Mouse (Mus musculus): ENCODE measurements around the gene Dtx4. TPM values are rescaled to one million over a fixed set of nuclear protein-coding genes. Genes with fewer than 3 reads are reported as not detected.

Gene Dtx4
- polyA plus RNA-seq, 1 experiment: 0.01 TPM

DNA sequence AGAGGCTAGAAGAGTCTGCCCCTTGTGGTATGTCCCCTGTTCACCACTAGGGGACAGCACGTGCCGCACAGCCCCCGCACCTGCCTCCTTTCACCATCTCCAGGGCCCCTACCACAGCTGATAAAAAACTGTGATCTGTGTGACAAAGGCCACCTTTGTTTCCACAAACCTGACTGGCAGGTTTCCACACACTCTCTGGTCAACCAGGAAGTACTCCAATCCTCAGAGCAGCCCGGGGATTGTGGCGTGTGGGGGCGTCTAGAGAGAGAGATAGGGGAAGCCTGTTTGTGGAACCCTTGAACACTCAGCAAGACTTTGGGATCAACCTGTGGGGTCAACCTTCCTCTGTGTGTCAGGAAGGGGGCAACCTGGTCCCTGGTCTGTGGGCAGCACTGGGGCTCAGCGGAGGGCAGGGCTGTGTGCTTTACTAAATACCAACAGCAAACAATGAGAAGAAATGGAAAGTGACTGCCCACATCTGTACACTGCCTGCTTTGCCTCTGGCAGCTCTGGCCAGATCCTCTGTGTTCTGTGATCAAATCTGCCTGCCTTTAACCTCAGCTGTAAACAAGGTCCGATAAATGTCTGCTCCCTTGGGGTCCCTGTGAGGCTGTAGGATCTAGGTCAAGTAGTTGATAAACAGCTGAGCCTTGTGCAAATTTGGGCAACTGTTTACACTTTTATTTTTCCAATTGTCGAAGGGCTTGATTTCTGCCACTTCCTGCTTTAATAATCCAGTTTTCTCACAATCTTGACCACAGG is 12.9 kb downstream of the Dtx4 start:
- Histone ChIP-seq H3K4me3 (replicated peaks) (no peak overlapping the region), H3K4me1 (ENCODE audit: control insufficient read depth) (no peaks in the 10 kb centered on the region), H3K36me3 (ENCODE audit: control insufficient read depth) (peaks cover 3% of the 10 kb centered on the region; the same call in 1 of the 2 replicates), H3K9me3 (ENCODE audit: control insufficient read depth, low read length) (no peaks in the 10 kb centered on the region), H3K27me3 (ENCODE audit: control insufficient read depth) (no peaks in the 10 kb centered on the region)
- TF ChIP-seq TAL1 (IDR thresholded peaks at IDR 0.05; ENCODE audit: low read length): no peak

DNA sequence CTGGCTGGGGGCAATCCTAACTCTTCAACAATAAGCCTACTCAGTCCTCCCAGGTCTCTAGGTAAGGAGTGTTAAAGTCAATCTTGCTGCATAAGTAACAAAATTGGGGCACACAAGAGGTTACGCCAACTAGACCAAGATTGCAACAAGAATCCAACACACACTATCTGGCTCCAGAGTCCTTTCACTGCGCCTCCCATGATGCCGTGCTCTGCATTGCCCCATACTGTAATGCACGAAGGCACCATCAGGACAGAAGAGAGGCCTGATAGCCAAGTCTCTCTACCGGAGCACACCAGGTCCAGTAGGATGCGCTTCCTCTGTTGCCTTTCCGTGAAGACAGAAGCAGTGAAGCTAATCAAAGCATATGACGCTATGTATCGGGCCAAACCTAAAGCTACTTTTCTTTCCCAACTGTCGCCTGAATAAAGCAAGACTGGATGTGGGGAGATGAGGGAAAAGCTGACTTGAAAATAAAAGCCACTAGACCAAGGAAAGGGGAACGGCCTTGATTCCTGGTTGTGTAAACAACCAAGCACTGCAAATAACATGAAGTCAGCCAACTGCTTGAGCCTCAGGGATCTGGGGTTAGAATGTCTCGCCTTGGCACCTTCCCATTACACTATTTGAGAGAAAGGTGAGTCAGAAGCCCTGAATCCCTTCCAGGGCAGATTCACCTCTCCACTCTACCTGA is 13.6 kb downstream of the Dtx4 start:
- Histone ChIP-seq H3K4me1 (ENCODE audit: control insufficient read depth) (no peaks in the 10 kb centered on the region), H3K36me3 (ENCODE audit: control insufficient read depth) (peaks cover 3% of the 10 kb centered on the region; the same call in 1 of the 2 replicates), H3K4me3 (replicated peaks) (no peak overlapping the region), H3K27me3 (ENCODE audit: control insufficient read depth) (no peaks in the 10 kb centered on the region), H3K9me3 (ENCODE audit: control insufficient read depth, low read length) (no peaks in the 10 kb centered on the region)
- no peak for TF ChIP-seq TAL1 (IDR thresholded peaks at IDR 0.05; ENCODE audit: low read length)

DNA sequence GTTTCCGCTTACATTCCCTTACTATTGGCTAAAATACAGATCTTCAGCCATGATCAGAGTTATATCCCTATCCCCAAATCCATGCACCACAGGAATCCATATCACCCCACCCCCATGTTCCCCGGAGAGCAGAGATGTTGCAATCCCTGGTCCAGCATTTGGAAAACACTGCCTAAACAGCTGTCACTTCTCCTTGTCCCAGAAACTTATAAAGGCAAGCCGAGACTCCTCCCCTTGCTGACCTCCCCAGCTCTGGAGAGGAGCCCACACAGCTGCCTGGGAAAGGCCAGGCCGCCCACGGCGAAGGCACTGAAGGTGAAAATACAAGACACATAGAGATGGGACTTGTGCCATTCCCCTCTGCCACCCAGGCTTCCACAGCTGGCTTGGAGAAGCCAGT is 14.4 kb downstream of the Dtx4 start:
- Histone ChIP-seq H3K36me3 (ENCODE audit: control insufficient read depth) (peaks cover under 1% of the 10 kb centered on the region; the same call in 1 of the 2 replicates), H3K27me3 (ENCODE audit: control insufficient read depth) (no peaks in the 10 kb centered on the region), H3K9me3 (ENCODE audit: control insufficient read depth, low read length) (no peaks in the 10 kb centered on the region), H3K4me1 (ENCODE audit: control insufficient read depth) (no peaks in the 10 kb centered on the region), H3K4me3 (replicated peaks) (no peak overlapping the region)
- TF ChIP-seq GATA1 (IDR thresholded peaks at IDR 0.05; ENCODE audit: low read length) (no peak), TAL1 (IDR thresholded peaks at IDR 0.05; ENCODE audit: low read length) (no peak)

DNA sequence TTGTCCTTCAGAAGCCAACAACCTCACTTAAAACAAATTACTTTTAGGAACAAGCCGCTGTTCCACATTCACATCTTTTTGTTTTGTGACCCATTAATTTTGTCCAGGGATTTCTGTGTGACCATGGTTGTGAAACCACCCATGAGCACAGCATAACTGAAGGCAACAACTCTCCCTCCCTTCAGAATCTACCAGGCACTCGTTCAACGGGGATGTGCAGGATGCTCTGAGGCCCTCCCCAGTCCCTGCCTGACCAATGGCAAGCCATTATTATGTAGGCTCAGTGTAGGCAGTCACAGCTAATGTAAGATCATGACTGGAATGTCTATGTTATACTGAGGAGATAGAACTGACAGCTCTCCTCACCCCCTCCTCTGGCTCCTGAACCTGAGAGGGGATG is 15.6 kb downstream of the Dtx4 start:
- Histone ChIP-seq H3K4me1 (ENCODE audit: control insufficient read depth) (no peaks in the 10 kb centered on the region), H3K36me3 (ENCODE audit: control insufficient read depth) (no peaks in the 10 kb centered on the region; the same call in 1 of the 2 replicates), H3K9me3 (ENCODE audit: control insufficient read depth, low read length) (no peaks in the 10 kb centered on the region), H3K27me3 (ENCODE audit: control insufficient read depth) (no peaks in the 10 kb centered on the region), H3K4me3 (replicated peaks) (no peak overlapping the region)
- TF ChIP-seq GATA1 (IDR thresholded peaks at IDR 0.05; ENCODE audit: low read length): no peak
- TF ChIP-seq TAL1 (IDR thresholded peaks at IDR 0.05; ENCODE audit: low read length): no peak

DNA sequence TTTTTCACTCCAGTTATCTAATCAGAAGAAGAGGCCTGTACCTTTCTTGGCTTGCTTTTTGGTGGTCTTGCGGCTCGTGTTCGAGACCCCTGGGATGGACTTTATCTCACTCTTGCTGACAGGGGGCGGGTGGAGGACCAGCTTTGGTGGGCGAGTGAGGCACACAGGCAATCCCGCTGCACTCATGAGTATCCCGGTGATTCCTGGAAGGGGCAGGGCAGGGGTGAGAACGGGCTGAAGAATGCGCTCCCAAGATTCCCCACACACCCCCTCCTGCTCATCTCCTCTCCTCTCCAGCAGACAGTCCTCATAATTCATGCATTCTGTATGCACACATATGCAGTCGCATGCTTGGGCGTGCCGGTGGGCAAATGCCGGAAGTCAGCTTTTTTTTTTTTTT is 16.0 kb downstream of the Dtx4 start:
- TF ChIP-seq TAL1 (IDR thresholded peaks at IDR 0.05; ENCODE audit: low read length) (no peak), GATA1 (IDR thresholded peaks at IDR 0.05; ENCODE audit: low read length) (no peak)
- no peaks in the 10 kb centered on the region for H3K4me1 ChIP-seq (ENCODE audit: control insufficient read depth)
- H3K27me3 ChIP-seq (ENCODE audit: control insufficient read depth): no peaks in the 10 kb centered on the region
- no peaks in the 10 kb centered on the region for H3K9me3 ChIP-seq (ENCODE audit: control insufficient read depth, low read length)
- H3K4me3 ChIP-seq (replicated peaks): no peak overlapping the region
- no peaks in the 10 kb centered on the region; the same call in 1 of the 2 replicates for H3K36me3 ChIP-seq (ENCODE audit: control insufficient read depth)

DNA sequence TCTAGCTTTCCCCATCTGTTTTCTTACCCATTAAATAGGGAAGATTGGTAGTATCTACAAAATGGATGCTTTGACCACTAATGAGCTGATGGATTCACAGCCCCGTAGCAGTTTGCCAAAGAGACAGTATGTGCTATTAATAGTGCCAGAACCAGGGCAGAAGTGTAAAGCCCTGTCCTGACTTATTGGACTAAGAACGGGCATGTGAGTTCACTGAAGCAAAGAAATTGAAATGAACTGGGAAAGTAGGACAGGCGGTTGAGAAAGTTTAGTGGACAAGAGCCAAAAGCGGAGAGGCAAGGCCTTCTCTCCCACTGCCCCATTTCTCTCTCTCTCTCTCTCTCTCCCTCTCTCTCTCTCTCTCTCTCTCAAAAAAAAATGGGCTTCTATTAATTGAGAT is 17.0 kb downstream of the Dtx4 start:
- no peak for TF ChIP-seq TAL1 (IDR thresholded peaks at IDR 0.05; ENCODE audit: low read length)
- Histone ChIP-seq H3K4me1 (ENCODE audit: control insufficient read depth) (no peaks in the 10 kb centered on the region), H3K36me3 (ENCODE audit: control insufficient read depth) (no peaks in the 10 kb centered on the region; the same call in 1 of the 2 replicates), H3K27me3 (ENCODE audit: control insufficient read depth) (no peaks in the 10 kb centered on the region), H3K4me3 (replicated peaks) (no peak overlapping the region), H3K9me3 (ENCODE audit: control insufficient read depth, low read length) (no peaks in the 10 kb centered on the region)

DNA sequence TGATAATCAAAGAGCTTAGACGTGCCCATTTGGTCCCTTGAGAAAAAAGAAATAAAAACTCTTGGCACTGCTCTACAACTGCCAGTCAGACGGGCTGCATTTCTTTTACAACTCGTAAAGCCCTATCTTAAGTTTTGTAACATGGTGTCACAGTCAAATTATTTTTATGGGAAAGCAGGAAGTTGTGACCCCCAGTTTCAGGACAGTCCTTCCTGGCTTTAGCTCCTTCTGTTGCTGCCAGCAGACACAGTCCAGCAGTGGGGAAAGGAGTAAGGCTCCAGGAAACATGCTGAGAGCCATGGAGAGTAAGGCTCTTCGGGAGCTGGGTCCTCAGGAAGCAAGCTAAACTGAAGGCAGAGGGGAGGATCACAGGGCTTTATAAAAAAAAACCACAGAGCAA is 17.5 kb downstream of the Dtx4 start:
- TF ChIP-seq GATA1 (IDR thresholded peaks at IDR 0.05; ENCODE audit: low read length): no peak
- TF ChIP-seq TAL1 (IDR thresholded peaks at IDR 0.05; ENCODE audit: low read length): no peak
- H3K4me1 ChIP-seq (ENCODE audit: control insufficient read depth): no peaks in the 10 kb centered on the region
- no peak overlapping the region for H3K4me3 ChIP-seq (replicated peaks)

DNA sequence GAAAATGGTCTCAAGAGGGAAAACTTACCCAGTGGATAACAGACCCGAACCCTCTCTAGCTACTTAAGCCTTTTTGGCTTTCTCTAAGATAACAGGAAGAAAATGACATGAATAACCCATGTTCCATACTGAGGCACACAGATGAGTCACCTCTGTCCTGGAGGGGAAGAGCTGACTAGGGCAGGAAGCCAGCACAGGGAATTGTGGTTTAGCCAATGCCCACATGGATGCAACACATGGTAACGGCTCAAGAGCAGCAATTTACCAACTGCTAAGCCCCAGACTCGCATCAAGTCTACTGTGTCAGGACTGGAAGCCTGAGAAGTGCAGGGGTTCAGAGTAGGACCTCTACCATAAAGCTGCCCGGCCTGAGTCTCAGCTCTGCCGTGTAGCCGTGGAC is 22.9 kb downstream of the Dtx4 start:
- TF ChIP-seq TAL1 (IDR thresholded peaks at IDR 0.05; ENCODE audit: low read length) (no peak), GATA1 (IDR thresholded peaks at IDR 0.05; ENCODE audit: low read length) (no peak)
- H3K36me3 ChIP-seq (ENCODE audit: control insufficient read depth): peaks cover 2% of the 10 kb centered on the region; the same call in 1 of the 2 replicates

More for the DNA sequence above, 17.5 kb downstream of the Dtx4 start:
- no peaks in the 10 kb centered on the region for H3K27me3 ChIP-seq (ENCODE audit: control insufficient read depth)
- no peaks in the 10 kb centered on the region for H3K9me3 ChIP-seq (ENCODE audit: control insufficient read depth, low read length)
- H3K36me3 ChIP-seq (ENCODE audit: control insufficient read depth): no peaks in the 10 kb centered on the region; the same call in 1 of the 2 replicates

DNA sequence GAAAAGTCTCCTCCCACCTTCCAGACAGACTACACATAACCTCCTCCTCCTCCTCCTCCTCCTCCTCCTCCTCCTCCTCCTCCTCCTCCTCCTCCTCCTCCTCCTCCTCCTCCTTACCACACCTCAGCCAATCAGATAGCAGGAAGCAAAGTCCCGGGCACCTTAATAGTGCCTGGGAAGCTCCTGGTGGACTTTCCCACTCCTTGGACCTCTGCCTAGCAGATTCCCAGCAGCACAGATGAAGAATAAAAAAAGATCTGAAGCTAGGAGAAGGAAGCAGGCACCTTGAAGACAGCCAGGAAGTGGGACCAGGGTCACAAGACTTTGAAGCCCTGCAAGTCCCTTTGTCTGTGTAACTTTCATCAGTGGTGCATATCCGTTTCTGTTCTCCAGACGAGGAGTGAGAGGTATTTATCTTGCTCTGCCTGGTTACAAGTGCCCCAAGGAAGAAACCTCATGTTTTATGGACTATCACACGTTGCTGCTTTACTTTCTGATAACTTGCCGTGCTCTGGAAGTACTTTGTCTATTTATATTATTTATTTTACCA is 24.5 kb downstream of the Dtx4 start:
- TF ChIP-seq TAL1 (IDR thresholded peaks at IDR 0.05; ENCODE audit: low read length) (no peak), GATA1 (IDR thresholded peaks at IDR 0.05; ENCODE audit: low read length) (no peak)
- Histone ChIP-seq H3K9me3 (ENCODE audit: control insufficient read depth, low read length) (no peaks in the 10 kb centered on the region), H3K4me3 (replicated peaks) (no peak overlapping the region), H3K27me3 (ENCODE audit: control insufficient read depth) (no peaks in the 10 kb centered on the region), H3K36me3 (ENCODE audit: control insufficient read depth) (peaks cover 2% of the 10 kb centered on the region; the same call in 1 of the 2 replicates), H3K4me1 (ENCODE audit: control insufficient read depth) (no peaks in the 10 kb centered on the region)

More for the DNA sequence above, 22.9 kb downstream of the Dtx4 start:
- H3K9me3 ChIP-seq (ENCODE audit: control insufficient read depth, low read length): no peaks in the 10 kb centered on the region
- H3K4me1 ChIP-seq (ENCODE audit: control insufficient read depth): no peaks in the 10 kb centered on the region
- H3K27me3 ChIP-seq (ENCODE audit: control insufficient read depth): no peaks in the 10 kb centered on the region
- no peak overlapping the region for H3K4me3 ChIP-seq (replicated peaks)
